Mouse (Mus musculus) kidney, postnatal 10 days (tissue): ENCODE data around the gene Slc2a4.

Source experiments
- DNase-seq: peaks from one replicate; pipeline ENCODE4 v3.0.0; 2021; ENCODE audit warnings: mixed read lengths

Gene Slc2a4

DNA sequence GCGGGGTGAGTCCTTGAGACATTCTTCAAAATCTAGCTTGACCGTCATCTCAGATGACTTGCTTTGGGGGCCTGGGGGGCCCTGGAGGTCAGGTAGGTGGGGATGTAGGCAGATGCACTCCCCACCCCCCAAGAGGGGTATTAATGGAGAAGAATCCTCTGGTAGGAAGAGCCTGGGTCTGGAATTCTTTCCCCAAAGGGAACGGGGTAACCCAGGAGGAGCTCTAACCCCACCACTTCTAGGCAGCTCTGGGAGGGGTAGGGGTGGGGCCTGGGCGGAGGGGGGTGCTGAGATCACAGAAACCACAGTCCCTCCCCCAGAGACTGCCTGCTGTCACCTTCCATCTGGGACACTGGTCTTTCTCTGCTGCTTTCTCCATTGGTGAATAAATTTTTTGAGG, 52.7 kb downstream of the Slc2a4 start, which contains the start of gene Acap1:
Gene Acap1 (minus strand): TSS at position 249 of the 400 bp plus-strand sequence.
- no peak for DNase-seq

GRCm38 (mm10) chr11:69894671-69895070, 53.3 kb downstream of the Slc2a4 start:
- no peak for DNase-seq
